14 mouse cellular contexts compared by ENCODE assay signal in genomic region chr2:173449198-173449597, GRCm38 (mm10).
DNase-seq lines count a peak whose midpoint lies in the region; ATAC-seq and TF ChIP-seq lines count a peak whose summit lies in the region.
"Had no signal": no experiment of that assay in that cellular context is flagged by ENCODE, and none has a peak within 500 bp of the region (broad histone marks: within the 10 kb centered on the region; RNA-seq: fewer than 3 reads in every experiment).

No protein-coding gene starts in this region.

- H3K36me3 ChIP-seq in heart, embryonic 10.5 days = no peaks in the 10 kb centered on the region
- no peaks in the 10 kb centered on the region for H3K36me3 ChIP-seq in stomach, postnatal 0 days (ENCODE audit: control insufficient read depth, insufficient read depth, low read length)
- H3K36me3 ChIP-seq: embryonic facial prominence, embryonic 15.5 days; hindbrain, embryonic 10.5 days; neural tube, embryonic 15.5 days had no signal

- no peak overlapping the region for H3K27ac ChIP-seq in heart, embryonic 10.5 days
- H3K27ac ChIP-seq in stomach, postnatal 0 days (replicated peaks) = no peak overlapping the region
- H3K27ac ChIP-seq: embryonic facial prominence, embryonic 15.5 days; gastrocnemius, adult 2 months; hindbrain, embryonic 10.5 days; neural tube, embryonic 15.5 days had no signal

- no peaks in the 10 kb centered on the region; the same call in 1 of the 2 replicates for H3K27me3 ChIP-seq in heart, embryonic 10.5 days (ENCODE audit: insufficient read depth, poor library complexity, severe bottlenecking)
- no peaks in the 10 kb centered on the region for H3K27me3 ChIP-seq in stomach, postnatal 0 days (ENCODE audit: control insufficient read depth, insufficient read depth, low read length)
- H3K27me3 ChIP-seq: embryonic facial prominence, embryonic 15.5 days; neural tube, embryonic 15.5 days had no signal

- peak; percentile 76 to 79 for DNase-seq in heart, adult 18-20 months
- DNase-seq in heart, embryonic 10.5 days (ENCODE audit: low spot score) = no peak
- peak; percentile 20 for DNase-seq in urinary bladder, postnatal 25 days (ENCODE audit: low spot score)
- no peak for DNase-seq in urinary bladder, postnatal 10 days (ENCODE audit: low spot score)
- DNase-seq in kidney, postnatal 36 days = peak; percentile 52 to 55
- DNase-seq in stomach, postnatal 0 days (ENCODE audit: low spot score) = no peak
- no peak for DNase-seq in thymus, postnatal 36 days
- no peak for DNase-seq in cerebellum, adult 18-20 months
- DNase-seq: gastrocnemius, adult 2 months; liver had no signal

- TF ChIP-seq CTCF in stomach, postnatal 0 days (IDR thresholded peaks at IDR 0.05; ENCODE audit: low read depth) = no peak

- peak; percentile 40; the same call in 1 of the 2 replicates for ATAC-seq in stomach, postnatal 0 days (ENCODE audit: low FRiP score, low TSS enrichment)
- ATAC-seq: forebrain, embryonic 14.5 days had no signal

- H3K4me3 ChIP-seq in heart, embryonic 10.5 days = no peak overlapping the region
- H3K4me3 ChIP-seq in stomach, postnatal 0 days (ENCODE audit: low read depth, low read length) = no peak overlapping the region
- H3K4me3 ChIP-seq: embryonic facial prominence, embryonic 15.5 days; gastrocnemius, adult 2 months; hindbrain, embryonic 10.5 days; neural tube, embryonic 15.5 days had no signal

- H3K4me1 ChIP-seq in heart, embryonic 10.5 days = no peaks in the 10 kb centered on the region
- H3K4me1 ChIP-seq in stomach, postnatal 0 days (replicated peaks; ENCODE audit: control insufficient read depth, insufficient read depth) = no peaks in the 10 kb centered on the region
- H3K4me1 ChIP-seq: embryonic facial prominence, embryonic 15.5 days had no signal

- WGBS in heart, embryonic 10.5 days = 69% methylated on average over 5 of the region's 5 CpGs
- 50% methylated on average over 5 of the region's 5 CpGs for WGBS in stomach, postnatal 0 days

- TF ChIP-seq EP300 in stomach, postnatal 0 days (optimal IDR thresholded peaks at IDR 0.05) = no peak

- no peak overlapping the region for H3K9ac ChIP-seq in stomach, postnatal 0 days (ENCODE audit: low read length)
- H3K9ac ChIP-seq: embryonic facial prominence, embryonic 15.5 days; neural tube, embryonic 15.5 days had no signal

- H3K9me3 ChIP-seq in heart, embryonic 10.5 days = no peaks in the 10 kb centered on the region
- no peaks in the 10 kb centered on the region for H3K9me3 ChIP-seq in stomach, postnatal 0 days (ENCODE audit: control insufficient read depth, low read length)
- H3K9me3 ChIP-seq: embryonic facial prominence, embryonic 15.5 days; neural tube, embryonic 15.5 days had no signal

- no peak overlapping the region for H3K4me2 ChIP-seq in stomach, postnatal 0 days (replicated peaks; ENCODE audit: low read depth)
- H3K4me2 ChIP-seq: embryonic facial prominence, embryonic 15.5 days; neural tube, embryonic 15.5 days had no signal

Comparison
In these comparisons a context has a peak if more than half of its experiments do, and no peak if none do; other contexts are left out.
1. DNase-seq: peak in heart, adult 18-20 months (2 of 2), urinary bladder, postnatal 25 days (single experiment) and kidney, postnatal 36 days (2 of 2); none in heart, embryonic 10.5 days (single experiment), urinary bladder, postnatal 10 days (single experiment), stomach, postnatal 0 days (single experiment), thymus, postnatal 36 days (0 of 2) and cerebellum, adult 18-20 months (0 of 2).